Mouse (Mus musculus) stomach, embryonic 16.5 days (tissue): Measurements from ENCODE around the gene Suco. TPM values are rescaled to one million over a fixed set of nuclear protein-coding genes. Genes with fewer than 3 reads are reported as not detected.

ENCODE experiments used
- ATAC-seq: fragments of 200-750 bp; cut with Nextera tagmentation; 2 replicates; pipeline ENCODE4 v1.8.0; 2017; ENCODE audit warnings: moderate number of reproducible peaks, moderate TSS enrichment; ENCODE audit not compliant: insufficient read depth, low FRiP score
- H3K27ac ChIP-seq: fragments of 300-500 bp; sonication (generic); 2 replicates; pipeline ENCODE4 v1.5.1; 2014; ENCODE audit warnings: low read length
- H3K27me3 ChIP-seq: fragments of 300-500 bp; sonication (generic); 2 replicates; pipeline ENCODE4 v1.6.1; 2014; ENCODE audit warnings: low read length, control low read depth, mixed read lengths; ENCODE audit not compliant: control insufficient read depth, insufficient read depth
- H3K36me3 ChIP-seq: fragments of 300-500 bp; sonication (generic); 2 replicates; pipeline ENCODE4 v1.6.1; 2014; ENCODE audit warnings: low read length; ENCODE audit not compliant: control insufficient read depth, insufficient read depth
- H3K4me1 ChIP-seq: fragments of 300-500 bp; sonication (generic); 2 replicates; pipeline ENCODE4 v1.6.1; 2014; ENCODE audit warnings: low read length, control low read depth, mixed read lengths; ENCODE audit not compliant: control insufficient read depth, insufficient read depth
- H3K4me2 ChIP-seq: fragments of 300-500 bp; sonication (generic); 2 replicates; pipeline ENCODE4 v1.6.1; 2014; ENCODE audit warnings: low read depth, low read length, mixed read lengths
- H3K4me3 ChIP-seq: fragments of 300-500 bp; sonication (generic); replicated peaks from 2 replicates; pipeline ENCODE4 v1.5.1; 2014; ENCODE audit warnings: mild to moderate bottlenecking, low read length
- H3K9ac ChIP-seq: fragments of 300-500 bp; sonication (generic); 2 replicates; pipeline ENCODE4 v1.6.1; 2014; ENCODE audit warnings: low read length
- H3K9me3 ChIP-seq: fragments of 300-500 bp; sonication (generic); replicated peaks from 2 replicates; pipeline ENCODE4 v1.6.1; 2016; ENCODE audit warnings: low read length, control low read depth; ENCODE audit not compliant: control insufficient read depth
- WGBS: fragments of 180-500 bp; shearing (Covaris S2); extraction: QIAGEN DNeasy Blood & Tissue Kit; methylation state at CpG from one replicate; pipeline ENCODE4 v1.1.7; 2014; 5-methylcytosine and 5-hydroxymethylcytosine counted together
- polyA plus RNA-seq: library from polyadenylated mRNA; unstranded; fragments of >200 nt; fragmentation: Nextera tagmentation; extraction: Ambion mirVana; gene quantifications from 2 replicates; pipeline ENCODE4 v1.2.1, GENCODE M21; 2015

Suco gene
- polyA plus RNA-seq, 1 experiment from 2014 or later = 26.6 TPM

DNA sequence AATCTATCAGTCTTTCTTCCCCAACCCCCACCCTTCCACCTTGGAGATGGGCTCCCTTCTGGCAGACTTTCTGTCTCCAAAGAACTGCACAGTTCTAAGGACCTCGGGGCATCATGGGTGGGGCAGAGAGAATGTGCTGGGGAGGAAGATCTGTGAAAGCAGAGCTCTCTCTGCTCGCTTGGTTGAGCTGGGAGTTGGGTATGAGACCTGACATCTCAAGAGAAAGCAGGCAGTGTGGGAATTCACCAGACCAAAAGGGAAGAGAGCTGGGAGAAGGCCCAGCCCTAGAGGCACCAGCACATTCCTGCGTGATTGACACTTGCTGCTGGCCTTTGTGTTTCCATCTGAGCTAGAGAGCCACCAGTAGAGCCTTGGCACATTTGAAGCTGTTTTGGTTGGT is 39.6 kb upstream of the Suco start:
- Histone ChIP-seq H3K4me3 (no peak overlapping the region), H3K4me2 (no peak overlapping the region), H3K9me3 (no peaks in the 10 kb centered on the region), H3K9ac (no peak overlapping the region), H3K36me3 (no peaks in the 10 kb centered on the region), H3K27me3 (no peaks in the 10 kb centered on the region), H3K4me1 (peaks cover 7% of the 10 kb centered on the region; the same call in 1 of the 2 replicates), H3K27ac (no peak overlapping the region)
- ATAC-seq = no peak
- 53% methylated on average over 3 of the region's 3 CpGs for WGBS

GRCm38 (mm10) chr1:161913648-161913984 is 37.1 kb upstream of the Suco start:
- H3K4me2 ChIP-seq = no peak overlapping the region
- H3K9me3 ChIP-seq = no peaks in the 10 kb centered on the region
- H3K9ac ChIP-seq = no peak overlapping the region
- 56% methylated on average over 7 of the region's 7 CpGs for WGBS
- H3K27ac ChIP-seq = no peak overlapping the region
- no peaks in the 10 kb centered on the region for H3K36me3 ChIP-seq
- H3K4me3 ChIP-seq = no peak overlapping the region
- ATAC-seq = no peak
- H3K27me3 ChIP-seq = no peaks in the 10 kb centered on the region
- peaks cover 7% of the 10 kb centered on the region; the same call in 1 of the 2 replicates for H3K4me1 ChIP-seq

DNA sequence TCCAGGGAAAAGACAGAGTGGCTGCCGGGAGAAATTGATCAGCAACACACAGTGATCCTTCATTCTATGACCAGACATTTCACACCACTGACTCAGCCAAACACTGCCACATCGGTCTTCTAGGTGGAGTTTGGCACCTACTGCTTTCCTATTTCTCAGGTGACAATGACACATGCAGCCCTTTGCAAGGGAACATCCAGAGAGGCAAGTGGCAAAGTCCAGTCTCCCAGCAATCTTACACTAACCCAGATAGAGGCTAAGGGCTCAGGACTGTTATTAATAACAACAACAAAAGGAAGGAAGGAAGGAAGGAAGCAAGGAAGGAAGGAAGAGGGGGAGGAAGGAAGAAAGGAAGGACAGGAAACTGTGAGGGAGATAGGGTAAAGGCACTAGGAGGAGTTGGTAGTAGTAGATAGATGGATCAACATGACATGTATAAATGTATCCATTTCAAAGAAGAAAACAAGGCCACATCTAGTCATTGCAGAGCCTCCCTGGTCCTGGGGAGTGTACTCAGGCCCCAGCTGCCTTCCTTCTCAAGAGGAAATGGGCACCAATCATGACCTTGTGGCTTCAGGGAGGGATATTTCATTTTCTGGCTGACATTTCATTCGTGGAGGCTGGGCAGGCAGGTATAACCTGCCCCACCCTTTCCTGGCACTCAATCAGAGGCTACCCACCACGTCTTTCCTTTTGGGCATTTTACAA is 36.6 kb upstream of the Suco start:
- no peak overlapping the region for H3K9ac ChIP-seq
- 46% methylated on average over 4 of the region's 4 CpGs for WGBS
- ATAC-seq = no peak

DNA sequence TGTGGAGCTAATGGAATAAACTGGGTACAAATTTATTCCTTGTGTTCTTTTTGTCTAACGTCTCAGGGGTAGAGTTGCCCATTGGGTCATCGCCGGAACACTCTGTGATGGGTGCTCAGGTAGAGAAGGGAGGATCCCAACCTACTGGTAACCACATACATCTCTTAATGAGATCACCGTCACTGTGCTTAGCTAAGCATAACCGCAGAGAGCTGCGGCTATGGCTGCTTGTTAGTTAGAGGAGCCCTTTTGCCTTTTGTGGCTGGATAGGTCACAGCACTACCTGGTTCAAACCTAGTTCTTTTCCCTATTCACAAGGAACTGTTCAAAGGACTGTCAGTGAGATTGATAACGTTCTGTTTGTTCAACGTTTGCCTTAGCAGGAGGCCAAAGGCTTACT is 32.6 kb upstream of the Suco start:
- Histone ChIP-seq H3K9me3 (no peaks in the 10 kb centered on the region), H3K36me3 (no peaks in the 10 kb centered on the region), H3K9ac (no peak overlapping the region), H3K4me2 (no peak overlapping the region), H3K27me3 (no peaks in the 10 kb centered on the region), H3K27ac (no peak overlapping the region), H3K4me1 (peaks cover 6% of the 10 kb centered on the region; the same call in 1 of the 2 replicates), H3K4me3 (no peak overlapping the region)
- 65% methylated on average over 8 of the region's 8 CpGs for WGBS
- peak; percentile 21; the same call in 1 of the 2 replicates for ATAC-seq

More for the DNA sequence above, 36.6 kb upstream of the Suco start:
- H3K4me3 ChIP-seq = no peak overlapping the region
- H3K9me3 ChIP-seq = no peaks in the 10 kb centered on the region
- H3K4me2 ChIP-seq = no peak overlapping the region
- no peaks in the 10 kb centered on the region for H3K36me3 ChIP-seq
- no peaks in the 10 kb centered on the region for H3K27me3 ChIP-seq
- peaks cover 7% of the 10 kb centered on the region; the same call in 1 of the 2 replicates for H3K4me1 ChIP-seq
- H3K27ac ChIP-seq = no peak overlapping the region

GRCm38 (mm10) chr1:161907795-161908457 is 31.4 kb upstream of the Suco start:
- H3K36me3 ChIP-seq = no peaks in the 10 kb centered on the region
- no peak overlapping the region for H3K4me2 ChIP-seq
- 9% methylated on average over 2 of the region's 2 CpGs for WGBS
- no peaks in the 10 kb centered on the region for H3K9me3 ChIP-seq
- no peak overlapping the region for H3K9ac ChIP-seq
- H3K4me1 ChIP-seq = peaks cover 2% of the 10 kb centered on the region; the same call in 1 of the 2 replicates
- peak overlapping the region; percentile 21; the same call in 1 of the 2 replicates for H3K27ac ChIP-seq
- peak; percentile 64 for ATAC-seq
- no peaks in the 10 kb centered on the region for H3K27me3 ChIP-seq
- H3K4me3 ChIP-seq = no peak overlapping the region

DNA sequence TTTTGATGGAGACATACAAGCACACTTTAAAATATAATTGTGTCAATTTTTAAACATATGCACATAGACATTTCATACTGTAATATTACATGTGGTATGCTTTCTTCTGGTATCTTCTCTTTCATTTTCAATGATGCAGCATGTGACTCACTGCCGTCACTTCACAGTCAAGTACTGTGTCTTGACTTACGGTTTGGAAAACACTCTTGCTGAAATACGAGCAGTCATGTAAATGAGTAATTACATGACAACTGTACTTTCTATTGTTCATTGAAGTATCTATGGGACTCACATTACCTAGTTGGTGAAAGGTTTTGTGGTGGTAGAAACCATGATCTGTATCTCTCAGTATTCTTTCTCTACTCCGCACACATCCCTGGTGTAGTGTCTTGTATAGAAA is 30.6 kb upstream of the Suco start:
- WGBS = 78% methylated on average over 4 of the region's 4 CpGs
- Histone ChIP-seq H3K4me3 (no peak overlapping the region), H3K36me3 (no peaks in the 10 kb centered on the region), H3K9me3 (no peaks in the 10 kb centered on the region), H3K27me3 (no peaks in the 10 kb centered on the region), H3K27ac (no peak overlapping the region), H3K4me2 (no peak overlapping the region), H3K4me1 (peaks cover 2% of the 10 kb centered on the region; the same call in 1 of the 2 replicates), H3K9ac (no peak overlapping the region)
- no peak for ATAC-seq

- Histone ChIP-seq H3K36me3 (no peaks in the 10 kb centered on the region), H3K4me3 (no peak overlapping the region), H3K4me2 (no peak overlapping the region), H3K27ac (no peak overlapping the region), H3K4me1 (peaks cover 2% of the 10 kb centered on the region; the same call in 1 of the 2 replicates), H3K9me3 (no peaks in the 10 kb centered on the region), H3K27me3 (no peaks in the 10 kb centered on the region), H3K9ac (no peak overlapping the region)
- WGBS = 67% methylated on average over 9 of the region's 9 CpGs
- ATAC-seq = no peak
These were observed 26.4 kb upstream of the Suco start for GRCm38 (mm10) chr1:161902692-161903452.

GRCm38 (mm10) chr1:161900129-161900528 is 23.6 kb upstream of the Suco start:
- H3K4me3 ChIP-seq = no peak overlapping the region

DNA sequence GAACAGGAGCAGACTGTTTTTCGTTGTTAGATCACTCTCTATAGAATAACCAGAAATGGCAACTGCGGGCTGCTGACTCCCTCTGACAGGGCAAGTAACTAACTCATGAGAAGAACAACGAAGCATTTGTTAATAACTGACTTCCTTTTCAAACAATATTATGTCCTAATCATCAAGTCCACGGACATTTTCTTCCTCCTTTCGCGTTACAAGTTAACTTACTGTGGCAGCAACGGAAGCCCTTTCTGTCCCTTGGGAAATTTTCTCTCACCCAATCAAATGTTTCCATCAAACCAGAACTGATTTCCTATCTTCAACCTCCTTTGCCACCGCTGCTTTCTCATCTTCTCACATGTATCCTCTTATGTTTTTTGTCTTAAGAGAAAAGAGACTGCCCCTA is 20.8 kb upstream of the Suco start:
- ATAC-seq = no peak
- 68% methylated on average over 8 of the region's 8 CpGs for WGBS
- H3K4me3 ChIP-seq = no peak overlapping the region
- H3K9me3 ChIP-seq = no peaks in the 10 kb centered on the region
- peaks cover 3% of the 10 kb centered on the region; the same call in 1 of the 2 replicates for H3K4me1 ChIP-seq
- H3K36me3 ChIP-seq = no peaks in the 10 kb centered on the region
- H3K4me2 ChIP-seq = no peak overlapping the region
- H3K9ac ChIP-seq = no peak overlapping the region
- H3K27me3 ChIP-seq = no peaks in the 10 kb centered on the region
- H3K27ac ChIP-seq = no peak overlapping the region

More at GRCm38 (mm10) chr1:161900129-161900528, 23.6 kb upstream of the Suco start:
- ATAC-seq = no peak
- no peak overlapping the region for H3K9ac ChIP-seq
- no peak overlapping the region for H3K27ac ChIP-seq
- WGBS = 55% methylated on average over 2 of the region's 2 CpGs
- no peaks in the 10 kb centered on the region for H3K36me3 ChIP-seq
- H3K4me2 ChIP-seq = no peak overlapping the region
- H3K4me1 ChIP-seq = peaks cover 3% of the 10 kb centered on the region; the same call in 1 of the 2 replicates
- H3K9me3 ChIP-seq = no peaks in the 10 kb centered on the region
- H3K27me3 ChIP-seq = no peaks in the 10 kb centered on the region
